Mouse (Mus musculus) right cerebral cortex, adult 18-20 months (tissue): ENCODE data around the gene Tmem50a.
A peak's percentile ranks its signal among the peaks of the same experiment; 100 is the strongest.

Experiments used
- DNase-seq: peaks from one replicate; pipeline ENCODE4 v3.0.0; 2022; ENCODE audit warnings: mixed read lengths

The Tmem50a gene

GRCm38 (mm10) chr4:134914864-134915209 lies at the start of gene Tmem50a:
Gene Tmem50a (minus strand): TSS chr4:134915024.
- DNase-seq: peak; percentile 93

- no peak for DNase-seq
Observed at GRCm38 (mm10) chr4:134963021-134963776, 48.4 kb upstream of the Tmem50a start.

GRCm38 (mm10) chr4:134956328-134956727 lies 41.5 kb upstream of the Tmem50a start:
- DNase-seq: peak; percentile 33

GRCm38 (mm10) chr4:134955845-134956244 lies 41.0 kb upstream of the Tmem50a start:
- no peak for DNase-seq

GRCm38 (mm10) chr4:134955196-134955595 lies 40.4 kb upstream of the Tmem50a start:
- DNase-seq: no peak

- no peak for DNase-seq
Observed at GRCm38 (mm10) chr4:134954461-134954860, 39.6 kb upstream of the Tmem50a start.

GRCm38 (mm10) chr4:134950518-134951091 lies 35.8 kb upstream of the Tmem50a start:
- DNase-seq: no peak

GRCm38 (mm10) chr4:134946024-134946744 lies 31.4 kb upstream of the Tmem50a start:
- DNase-seq: peak; percentile 75

GRCm38 (mm10) chr4:134943758-134944538 lies 29.1 kb upstream of the Tmem50a start:
- DNase-seq: peak; percentile 73

GRCm38 (mm10) chr4:134939900-134940299 lies 25.1 kb upstream of the Tmem50a start:
- DNase-seq: no peak

GRCm38 (mm10) chr4:134937240-134938176 lies 22.7 kb upstream of the Tmem50a start:
- no peak for DNase-seq

GRCm38 (mm10) chr4:134930684-134931481 lies 16.1 kb upstream of the Tmem50a start, which contains the start of gene Syf2:
Gene Syf2 (plus strand): TSS chr4:134930898.
- DNase-seq: peak; percentile 95

- DNase-seq: no peak
Observed at GRCm38 (mm10) chr4:134930190-134930589, 15.4 kb upstream of the Tmem50a start.

GRCm38 (mm10) chr4:134929536-134929935 lies 14.7 kb upstream of the Tmem50a start:
- no peak for DNase-seq

- no peak for DNase-seq
Observed at GRCm38 (mm10) chr4:134928464-134928836, 13.6 kb upstream of the Tmem50a start.

- DNase-seq: no peak
Observed at GRCm38 (mm10) chr4:134927815-134928463, 13.1 kb upstream of the Tmem50a start.

GRCm38 (mm10) chr4:134925206-134925605 lies 10.4 kb upstream of the Tmem50a start:
- DNase-seq: no peak

GRCm38 (mm10) chr4:134924019-134924741 lies 9.4 kb upstream of the Tmem50a start:
- peak; percentile 64 for DNase-seq

- DNase-seq: peak; percentile 98
Observed at GRCm38 (mm10) chr4:134923258-134924018, 8.6 kb upstream of the Tmem50a start, which contains the start of gene Rsrp1. Gene Rsrp1 (plus strand): TSS chr4:134923592.
